Mouse (Mus musculus) heart, adult 9 months (tissue): ENCODE measurements around the gene Ppp1r15a.

Experiments
- DNase-seq, 2 experiments: peaks; one replicate each; pipeline ENCODE4 v3.0.0; 2022; ENCODE audit warnings: low spot score in 2 of 2

The Ppp1r15a gene

GRCm38 (mm10) chr7:45525809-45526473, at the start of gene Ppp1r15a, which contains the start of gene Plekha4:
TSS of gene Ppp1r15a (minus strand) at chr7:45526268.
TSS of gene Plekha4 (plus strand) at chr7:45526330.
- DNase-seq: peak; percentile 95 to 97

- no peak for DNase-seq
Measured at GRCm38 (mm10) chr7:45574472-45575379, 48.7 kb upstream of the Ppp1r15a start.

DNA sequence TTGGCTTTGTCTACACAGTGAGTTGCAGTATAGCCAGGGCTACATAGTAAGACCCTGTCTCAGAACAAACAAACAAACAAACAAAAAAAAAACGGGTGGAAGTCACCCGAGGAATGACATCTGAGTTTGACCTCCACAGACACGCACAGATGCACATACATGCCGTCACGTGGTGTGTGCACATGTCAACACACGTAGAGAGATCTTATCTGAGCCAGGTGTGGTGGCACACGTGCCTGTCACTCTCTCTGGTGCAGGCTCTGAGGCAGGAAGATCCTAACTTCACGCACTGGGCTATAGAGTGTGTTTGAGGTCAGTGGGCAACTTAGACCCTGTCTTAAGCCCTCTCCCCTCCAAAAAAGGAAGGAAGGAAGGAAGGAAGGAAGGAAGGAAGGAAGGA, 47.9 kb upstream of the Ppp1r15a start:
- no peak for DNase-seq

- DNase-seq: no peak
Measured at GRCm38 (mm10) chr7:45571966-45572365, 45.9 kb upstream of the Ppp1r15a start.

DNA sequence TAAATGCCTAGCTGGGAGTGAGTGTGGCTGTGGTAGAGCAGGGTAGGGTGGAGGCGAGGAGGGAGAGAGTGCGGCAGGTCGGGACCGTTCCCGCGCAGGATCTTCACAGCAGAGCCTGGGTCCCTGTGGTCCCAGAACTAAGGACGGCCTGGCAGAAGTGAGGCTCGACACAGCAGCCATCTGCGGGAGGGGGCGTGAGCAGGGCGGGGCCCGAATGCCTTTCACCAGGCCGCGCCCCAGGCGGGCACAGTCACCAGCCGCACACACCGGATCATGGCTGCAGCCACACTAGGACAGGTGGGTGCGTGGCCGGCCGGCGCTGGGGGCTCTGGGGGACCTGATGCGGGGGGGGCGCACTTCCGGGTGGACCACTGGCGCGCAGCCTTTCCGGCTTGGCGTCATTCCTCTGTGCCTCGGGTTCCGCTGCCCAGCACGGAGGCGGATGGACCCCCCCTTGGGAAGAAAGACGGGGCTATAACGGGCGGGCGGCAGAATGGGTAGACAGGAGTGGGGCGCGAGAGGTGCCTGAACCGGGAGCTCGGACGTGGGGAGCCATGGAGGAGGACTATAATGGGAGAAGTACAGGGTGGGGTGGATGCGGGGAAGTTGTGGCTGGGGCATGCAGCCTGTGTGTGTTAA, 44.2 kb upstream of the Ppp1r15a start, which contains the start of gene Bcat2:
Gene Bcat2, plus strand, starts transcription at position 51 of the 639 bp plus-strand sequence.
- peak; percentile 73 to 76 for DNase-seq

GRCm38 (mm10) chr7:45568601-45569473, 42.8 kb upstream of the Ppp1r15a start:
- DNase-seq: no peak

DNA sequence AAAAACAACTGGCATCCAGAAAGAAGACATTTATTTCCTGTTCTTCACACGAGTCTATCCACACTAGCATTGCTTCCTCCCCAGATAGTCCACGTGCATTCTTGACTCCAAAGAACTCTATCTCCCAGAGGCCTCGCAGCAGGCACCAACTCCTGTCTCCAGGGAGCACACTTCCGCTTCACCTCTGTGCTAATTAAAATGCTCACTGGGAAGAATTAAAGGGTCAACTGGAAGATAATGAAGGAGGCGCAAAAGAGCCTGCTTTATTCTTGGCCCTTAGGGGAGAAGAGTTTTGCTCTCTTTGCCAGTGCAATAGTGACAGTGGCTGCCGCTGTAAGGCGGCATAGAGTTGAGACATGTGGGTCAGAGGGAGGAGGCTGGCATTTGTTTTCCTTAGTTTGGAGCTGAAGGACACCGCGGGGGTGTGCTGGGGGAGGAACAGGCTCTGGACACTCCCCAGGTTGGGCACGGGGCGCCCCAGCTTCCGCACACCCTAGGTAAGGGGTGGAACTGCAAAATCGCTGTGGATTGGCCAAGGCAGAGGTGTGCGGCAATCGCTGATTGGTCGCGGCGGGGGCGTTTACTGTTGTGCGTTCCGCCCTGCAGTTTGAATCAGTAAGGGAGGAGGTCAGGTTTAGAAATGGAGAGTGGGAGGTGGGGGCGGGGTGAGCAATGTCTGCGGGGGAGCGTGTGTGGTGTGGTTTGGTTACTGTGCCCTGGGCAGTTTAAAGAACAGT, 41.9 kb upstream of the Ppp1r15a start:
- peak; percentile 91 to 92 for DNase-seq

DNA sequence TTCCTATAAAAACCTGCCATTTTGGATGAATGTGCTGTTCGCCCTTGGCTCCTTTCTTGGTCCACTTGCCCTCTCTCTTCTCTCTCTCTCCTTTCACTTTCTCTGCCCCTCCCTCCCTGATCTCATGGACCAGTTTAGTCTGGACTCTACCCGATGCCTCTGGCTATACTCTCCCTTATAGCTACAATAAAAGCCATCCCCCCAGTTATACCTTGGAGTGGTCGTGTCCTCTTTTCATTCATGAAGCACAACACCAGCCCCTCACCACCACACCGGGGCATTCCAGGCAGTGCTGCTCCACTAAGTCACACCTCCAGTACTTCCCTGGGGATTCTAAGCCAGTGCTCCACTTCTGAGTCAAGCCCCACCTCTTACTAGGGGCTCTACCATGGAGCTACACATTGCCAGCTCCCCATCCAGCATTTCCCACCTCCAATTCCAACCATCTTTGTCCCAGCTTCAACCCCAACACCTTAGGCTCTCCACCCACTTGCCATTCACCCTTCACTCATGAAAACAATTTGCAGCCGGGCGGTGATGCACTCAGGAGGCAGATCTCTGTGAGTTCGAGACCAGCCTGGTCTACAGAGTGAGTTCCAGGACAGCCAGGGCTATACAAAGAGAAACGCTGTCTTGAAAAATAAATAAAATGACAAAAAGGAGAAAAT, 41.2 kb upstream of the Ppp1r15a start:
- no peak for DNase-seq

DNA sequence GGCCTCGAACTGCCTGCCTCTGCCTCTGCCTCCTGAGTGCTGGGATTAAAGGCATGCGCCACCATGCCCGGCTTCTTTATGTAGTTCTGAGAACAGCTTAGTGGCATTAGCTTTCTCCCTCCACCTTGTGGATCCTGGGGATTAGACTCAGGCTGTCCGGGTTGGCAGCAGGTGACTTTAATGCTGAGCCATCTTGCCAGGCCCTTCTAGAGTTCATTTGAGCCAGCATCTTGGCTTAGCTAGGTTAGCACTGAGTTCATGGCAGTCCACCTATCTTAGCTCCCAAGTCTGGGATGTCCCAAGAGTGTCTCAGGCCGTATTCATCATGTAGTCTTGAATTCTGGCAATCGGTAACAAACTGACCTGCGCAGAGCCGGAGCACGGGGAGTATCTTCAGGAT, 39.4 kb upstream of the Ppp1r15a start:
- DNase-seq: no peak

DNA sequence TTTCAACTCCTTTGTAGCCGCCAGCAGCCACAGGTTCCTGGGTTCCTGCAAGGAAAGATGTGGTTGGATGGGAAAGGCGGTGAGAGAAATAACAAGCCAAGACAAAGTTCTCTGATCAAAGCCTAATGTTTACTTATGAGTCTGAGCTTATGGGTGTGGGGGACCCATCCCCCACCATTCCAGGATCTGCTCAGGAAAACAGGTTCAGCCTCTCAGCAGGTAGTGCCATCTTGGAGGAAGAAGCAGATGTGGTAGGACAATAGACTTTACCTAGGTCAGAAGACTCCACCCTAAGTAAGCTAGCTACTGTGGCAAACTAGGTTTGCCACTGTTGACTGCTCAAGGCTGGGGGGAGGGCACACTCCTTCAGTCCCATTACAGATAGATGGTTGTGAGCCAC, 38.7 kb upstream of the Ppp1r15a start:
- DNase-seq: no peak

GRCm38 (mm10) chr7:45561624-45562520, 35.8 kb upstream of the Ppp1r15a start:
- DNase-seq: no peak

GRCm38 (mm10) chr7:45560843-45561623, 35.0 kb upstream of the Ppp1r15a start:
- peak; percentile 44 to 71 for DNase-seq

DNA sequence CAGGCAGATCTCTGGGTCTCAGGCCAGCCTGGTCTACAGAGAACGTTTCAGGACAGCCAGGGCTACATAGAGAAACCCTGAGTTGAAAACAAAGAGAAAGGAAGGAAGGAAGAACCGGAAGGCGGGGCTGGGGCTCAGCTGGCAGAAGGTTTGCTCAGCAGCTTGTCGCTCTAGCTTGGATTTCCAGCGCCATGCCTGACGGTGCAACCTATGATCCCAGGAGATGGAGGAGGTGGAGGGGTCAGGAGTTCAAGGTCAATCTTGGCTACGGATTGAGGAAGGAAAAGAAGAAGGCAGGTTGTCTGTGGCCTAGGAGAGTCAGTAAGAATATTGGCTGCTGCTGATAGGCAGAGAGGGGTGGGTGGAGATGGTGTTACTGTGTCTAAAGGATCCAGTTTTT, 34.2 kb upstream of the Ppp1r15a start:
- no peak for DNase-seq

DNA sequence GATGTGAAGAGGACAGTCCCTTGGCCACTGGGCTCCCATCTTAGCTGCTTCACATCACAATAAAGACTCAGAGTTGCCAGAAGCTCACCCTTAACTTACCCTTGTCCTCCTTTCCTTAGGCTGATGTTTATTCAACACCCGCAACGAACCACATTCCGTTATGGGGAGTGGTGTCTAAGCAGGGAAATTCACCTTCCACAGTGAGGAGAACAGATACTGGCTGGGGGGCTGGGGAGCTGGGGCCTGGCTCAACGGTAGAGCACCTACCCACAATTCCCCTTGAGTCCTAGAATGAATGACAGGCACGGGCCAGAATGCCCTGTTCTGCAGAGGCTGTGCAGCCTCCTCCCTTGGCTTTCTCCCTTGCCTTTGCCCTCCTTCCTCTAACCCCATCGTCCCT, 32.8 kb upstream of the Ppp1r15a start:
- no peak for DNase-seq

DNA sequence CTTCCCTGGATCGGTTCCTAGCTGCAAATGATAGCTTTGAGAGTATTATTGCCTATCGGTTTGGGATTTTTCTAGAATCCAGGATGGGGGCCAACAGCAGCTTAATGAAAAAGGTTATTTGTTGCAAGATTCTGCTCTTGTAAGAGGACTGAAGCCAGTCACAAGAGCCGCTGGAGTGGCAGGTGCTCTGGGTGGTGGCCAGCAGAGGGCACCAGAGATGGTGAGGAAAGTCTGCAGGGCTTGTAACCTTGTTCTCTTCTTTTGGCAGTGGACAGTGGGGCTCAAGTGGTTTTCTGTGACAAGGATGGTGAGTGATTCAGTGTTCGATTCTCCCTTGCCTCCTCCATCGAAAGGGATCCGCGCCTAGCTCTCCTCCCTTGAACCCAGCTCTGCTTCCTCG, 29.7 kb upstream of the Ppp1r15a start:
- DNase-seq: peak; percentile 42 to 71

DNA sequence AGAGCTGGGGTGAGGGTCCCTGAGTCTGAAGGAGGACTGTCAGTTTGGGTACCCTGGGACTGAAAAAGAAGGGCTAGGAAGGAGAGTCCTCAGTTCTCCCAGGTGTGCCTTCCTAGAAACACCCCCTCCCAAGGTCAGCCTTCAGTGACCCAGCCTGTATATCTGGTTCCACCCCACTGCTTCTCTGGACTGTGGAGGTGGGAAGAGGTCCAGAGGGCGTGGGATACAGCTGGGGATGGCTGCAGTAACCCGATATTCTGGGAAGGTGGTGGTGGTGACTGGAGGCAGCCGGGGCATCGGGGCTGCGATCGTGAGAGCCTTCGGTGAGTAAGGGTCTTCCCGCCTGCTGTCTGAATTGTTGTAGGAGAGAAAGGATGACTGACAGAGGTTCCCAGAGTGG, 28.7 kb upstream of the Ppp1r15a start, which contains the start of gene Hsd17b14:
Gene Hsd17b14, plus strand, starts transcription at position 150 of the 400 bp plus-strand sequence.
- DNase-seq: no peak

DNA sequence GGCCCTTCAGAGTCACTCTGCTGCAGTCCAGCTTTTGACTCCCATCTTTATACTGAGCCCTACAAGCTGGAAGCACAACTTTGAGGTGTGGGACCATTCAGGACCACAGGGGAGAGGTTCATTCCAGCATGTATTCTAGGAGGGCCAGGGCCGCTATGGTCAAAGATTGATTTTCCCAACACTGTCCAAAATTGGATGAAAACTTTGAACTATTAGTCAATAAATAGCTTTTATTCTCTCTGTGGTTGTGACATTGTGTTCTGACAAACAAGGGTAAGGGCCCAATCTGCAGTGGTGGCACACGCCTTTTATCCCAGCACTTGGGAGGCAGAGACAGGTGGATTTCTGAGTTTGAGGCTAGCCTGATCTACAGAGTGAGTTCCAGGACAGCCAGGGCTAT, 27.9 kb upstream of the Ppp1r15a start:
- DNase-seq: no peak

DNA sequence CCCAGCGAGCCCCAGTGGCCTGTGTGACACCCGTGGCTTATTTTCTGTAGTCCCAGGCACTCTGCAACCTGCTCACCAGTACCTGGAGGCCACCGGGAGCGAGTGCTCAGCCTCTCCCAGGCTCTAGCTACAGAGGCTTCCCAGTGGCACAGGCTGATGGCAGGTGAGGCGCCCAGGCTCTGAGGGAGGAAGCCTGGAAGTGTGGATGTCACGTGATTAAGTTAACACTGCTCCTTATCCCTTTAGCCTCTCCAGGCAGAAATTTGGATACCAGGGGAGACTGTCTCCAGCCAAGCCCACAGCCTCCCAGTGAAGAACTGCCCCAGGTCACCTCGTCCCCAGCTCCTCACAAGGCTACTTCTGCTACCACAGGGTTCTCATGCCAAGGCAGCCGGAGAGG, 27.5 kb upstream of the Ppp1r15a start:
- DNase-seq: no peak
